Mouse (Mus musculus): ENCODE results near the gene Rpl35.

GRCm38 (mm10) chr2:38973223-38973622, 32.2 kb downstream of the Rpl35 start:
- no peak for TF ChIP-seq CTCF (IDR thresholded peaks at IDR 0.05; ENCODE audit: borderline replicate concordance, control insufficient read depth, extremely low read depth, insufficient read depth, low read length, poor library complexity)
- TF ChIP-seq POLR2A (IDR thresholded peaks at IDR 0.05; ENCODE audit: control insufficient read depth, extremely low read depth, insufficient read depth, low read length, poor library complexity), result no peak

All from thymus, adult 2 months (tissue).